Mouse (Mus musculus) layer of hippocampus, postnatal 10 days (tissue): ENCODE results near the gene Adad1. TPM values are rescaled to one million over a fixed set of nuclear protein-coding genes. Genes with fewer than 3 reads are reported as not detected.

Experiments used
- DNase-seq, 2 experiments: peaks; one replicate each; pipeline ENCODE4 v3.0.0; 2021; ENCODE audit warnings: low spot score in 2 of 2
- long read RNA-seq: library from polyadenylated mRNA; stranded (forward); transcript quantifications from one replicate; pipeline ENCODE4 v2.0.0, GENCODE M21; 2023
- total RNA-seq, 2 experiments: library from RNA; stranded (reverse); gene quantifications; 2 replicates each; pipeline ENCODE4 v1.2.3; 2021

Adad1 gene
- not detected for total RNA-seq
- long read RNA-seq, result 0 reads

- DNase-seq, result no peak
These were observed at the start of gene Adad1 for GRCm38 (mm10) chr3:37063406-37063805. Gene Adad1 (plus strand): TSS chr3:37063527.

- DNase-seq, result no peak
These were observed 25.3 kb upstream of the Adad1 start for GRCm38 (mm10) chr3:37037979-37038378.

- DNase-seq, result no peak
These were observed 23.5 kb upstream of the Adad1 start for GRCm38 (mm10) chr3:37039811-37040210.

DNA sequence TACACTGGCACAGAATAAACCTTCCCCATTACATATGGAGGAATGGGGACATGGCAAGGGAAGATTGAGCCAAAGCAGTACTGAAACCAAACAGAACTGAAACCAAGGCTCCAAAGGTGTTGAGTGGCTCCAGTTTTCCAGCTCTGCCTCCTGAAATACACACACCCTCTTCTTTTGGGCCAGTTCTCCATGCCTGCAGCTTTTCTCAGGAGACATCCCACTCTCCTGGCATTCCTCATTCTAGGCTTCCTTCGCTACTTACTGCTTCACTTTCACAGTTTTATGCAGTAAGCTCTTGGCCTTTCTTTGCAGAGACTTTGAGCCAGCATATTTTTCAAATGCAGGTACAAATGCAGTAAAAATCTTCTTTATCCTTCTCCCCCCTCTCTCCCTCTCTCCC is 11.8 kb upstream of the Adad1 start:
- DNase-seq, result no peak

- DNase-seq, result peak; percentile 34 to 62
These were observed 9.9 kb downstream of the Adad1 start for GRCm38 (mm10) chr3:37073211-37073610.

- DNase-seq, result no peak
These were observed 21.5 kb downstream of the Adad1 start for GRCm38 (mm10) chr3:37084860-37085259.

DNA sequence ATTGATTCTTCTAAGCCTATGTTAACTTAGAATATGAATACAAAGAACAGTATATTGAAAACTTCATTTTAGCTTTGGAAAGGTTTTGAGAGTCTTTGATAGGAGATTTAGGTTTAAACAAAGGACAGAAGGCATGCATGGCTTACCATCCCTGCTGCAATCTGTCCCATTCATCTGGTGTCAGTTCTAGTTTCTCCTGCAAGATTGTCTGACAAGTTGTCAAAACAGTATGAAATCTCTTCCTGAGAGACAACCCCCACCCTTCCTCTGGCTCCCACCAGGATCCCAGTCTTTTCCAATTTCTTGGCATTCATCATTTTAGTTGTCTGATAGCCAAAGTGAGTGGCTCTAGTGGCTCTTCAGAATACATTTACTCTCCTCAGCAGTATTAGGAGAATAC is 27.4 kb downstream of the Adad1 start:
- DNase-seq, result peak; percentile 12 to 33

DNA sequence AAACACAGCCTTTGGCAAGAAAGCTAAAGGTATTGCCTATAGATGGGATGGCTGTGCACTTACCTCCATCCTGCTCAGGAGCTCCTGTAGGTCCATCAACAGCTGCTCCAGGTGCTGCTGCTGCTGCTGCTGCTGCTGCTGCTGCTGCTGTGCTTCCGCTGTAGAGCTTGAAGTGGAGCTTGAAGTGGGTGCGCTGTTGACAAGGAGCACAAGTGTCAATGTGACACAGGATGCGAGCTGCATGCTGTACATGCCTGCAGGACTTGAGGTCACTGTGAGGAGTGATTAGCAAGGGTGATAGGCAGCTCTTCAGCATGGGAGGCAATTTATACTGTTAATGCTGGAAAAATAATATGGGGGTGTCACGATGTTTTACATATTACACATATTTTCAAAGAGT is 62.3 kb downstream of the Adad1 start, which contains the start of gene Il2:
Il2 (minus strand) TSS at position 305 of the 400 bp plus-strand sequence.
- no peak for DNase-seq

DNA sequence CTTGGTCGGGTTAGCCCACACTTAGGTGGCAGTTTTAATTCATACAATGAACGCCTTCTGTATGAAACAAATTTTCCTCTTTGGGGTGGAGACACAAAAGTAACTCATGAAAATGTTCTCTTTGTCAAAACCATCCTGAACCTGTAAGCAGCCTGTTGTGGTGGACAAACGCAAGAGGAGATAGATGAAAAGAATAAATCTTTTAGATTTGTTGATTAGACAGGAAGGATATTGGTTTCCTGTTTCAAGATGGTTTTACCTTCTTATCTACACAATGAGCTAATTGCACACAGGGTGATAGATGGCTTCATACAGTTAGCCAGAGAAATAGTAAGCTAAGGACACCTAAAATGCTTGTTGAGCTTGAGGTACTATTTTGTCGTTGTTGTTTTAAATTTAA is 62.8 kb downstream of the Adad1 start:
- DNase-seq, result no peak

- DNase-seq, result no peak
These were observed 64.9 kb downstream of the Adad1 start for GRCm38 (mm10) chr3:37128269-37128668.

- no peak for DNase-seq
These were observed 65.7 kb downstream of the Adad1 start for GRCm38 (mm10) chr3:37129063-37129462.

- DNase-seq, result no peak
These were observed 73.9 kb downstream of the Adad1 start for GRCm38 (mm10) chr3:37137231-37137630.

GRCm38 (mm10) chr3:37139192-37139591 is 75.9 kb downstream of the Adad1 start:
- no peak for DNase-seq

DNA sequence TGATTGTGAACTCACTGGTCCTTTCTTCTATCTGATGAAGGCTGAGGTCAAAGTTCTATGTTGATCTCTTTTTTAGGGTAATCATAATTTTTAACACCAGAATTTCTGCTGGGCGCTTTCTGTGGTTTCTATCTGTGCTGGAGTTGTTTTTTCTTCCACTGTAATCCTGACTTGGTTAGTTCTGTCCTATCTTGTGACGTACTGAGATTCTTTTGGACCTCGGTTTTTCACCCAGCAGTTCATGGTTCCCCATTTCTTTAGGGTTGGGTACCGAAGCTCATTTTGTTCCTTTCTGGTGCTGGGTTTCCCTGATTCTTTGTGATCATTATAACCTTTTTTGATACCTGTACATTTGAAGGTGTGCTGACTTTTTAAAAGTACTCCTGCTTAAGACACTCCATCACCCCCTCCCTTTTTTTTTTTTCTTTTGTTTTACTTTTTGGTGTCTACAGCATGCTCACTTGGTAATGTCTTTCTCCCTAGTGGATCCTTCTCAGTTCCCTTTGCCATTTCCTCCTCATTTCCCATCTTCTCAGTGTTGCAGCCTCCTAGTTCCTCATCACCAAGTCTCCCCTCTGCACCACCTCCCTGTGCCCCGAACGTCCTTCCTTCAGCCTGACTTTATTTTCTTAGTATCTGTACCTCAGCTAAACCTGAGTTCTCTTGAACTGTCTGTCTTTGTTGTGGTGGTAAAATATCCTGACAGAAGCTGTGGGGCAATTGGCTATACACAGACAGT is 77.0 kb downstream of the Adad1 start:
- DNase-seq, result no peak

- DNase-seq, result no peak
These were observed 78.5 kb downstream of the Adad1 start for GRCm38 (mm10) chr3:37141827-37142226.

DNA sequence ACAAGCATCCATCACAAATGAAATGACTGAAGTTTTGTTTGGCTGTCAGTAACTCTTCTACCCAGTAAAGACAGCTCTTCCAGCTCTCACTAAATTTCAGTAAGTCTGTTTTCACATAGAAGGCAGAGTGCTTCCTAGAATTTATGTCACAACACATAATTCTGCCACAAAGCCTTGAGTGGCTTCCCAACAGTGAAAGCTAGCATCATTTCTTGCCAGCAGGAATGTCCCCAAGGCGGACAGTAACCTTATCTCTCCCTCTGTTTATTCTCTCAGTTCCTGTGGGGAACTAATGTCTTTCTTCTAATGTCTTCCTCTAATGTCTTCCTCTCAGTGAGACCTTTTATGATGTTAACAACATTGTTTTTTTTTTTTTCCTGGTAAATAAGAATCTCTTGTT is 81.7 kb downstream of the Adad1 start:
- no peak for DNase-seq

- DNase-seq, result no peak
These were observed 83.1 kb downstream of the Adad1 start for GRCm38 (mm10) chr3:37146406-37146805.

GRCm38 (mm10) chr3:37146810-37147209 is 83.5 kb downstream of the Adad1 start:
- DNase-seq, result no peak

GRCm38 (mm10) chr3:37152274-37152673 is 88.9 kb downstream of the Adad1 start:
- no peak for DNase-seq

DNA sequence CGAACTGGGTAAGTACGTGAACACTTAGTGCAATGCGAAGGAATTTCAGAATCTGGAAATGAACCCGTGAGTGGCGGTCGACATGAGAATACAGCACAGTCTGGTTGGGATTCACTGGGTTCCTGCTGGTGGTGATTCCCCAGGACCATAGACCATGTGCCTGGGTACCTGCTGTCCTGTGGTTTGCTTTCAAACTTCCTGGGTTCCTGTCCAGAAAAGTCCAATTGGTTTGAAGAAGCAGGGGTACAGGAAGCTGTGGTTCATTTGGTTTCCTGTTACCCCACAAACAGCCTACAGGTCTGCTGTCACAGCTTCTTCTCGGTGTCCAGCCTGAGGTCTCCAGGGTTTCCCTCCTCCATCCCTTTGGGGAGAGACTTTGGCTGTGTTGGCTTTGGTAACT is 89.7 kb downstream of the Adad1 start:
- DNase-seq, result no peak

DNA sequence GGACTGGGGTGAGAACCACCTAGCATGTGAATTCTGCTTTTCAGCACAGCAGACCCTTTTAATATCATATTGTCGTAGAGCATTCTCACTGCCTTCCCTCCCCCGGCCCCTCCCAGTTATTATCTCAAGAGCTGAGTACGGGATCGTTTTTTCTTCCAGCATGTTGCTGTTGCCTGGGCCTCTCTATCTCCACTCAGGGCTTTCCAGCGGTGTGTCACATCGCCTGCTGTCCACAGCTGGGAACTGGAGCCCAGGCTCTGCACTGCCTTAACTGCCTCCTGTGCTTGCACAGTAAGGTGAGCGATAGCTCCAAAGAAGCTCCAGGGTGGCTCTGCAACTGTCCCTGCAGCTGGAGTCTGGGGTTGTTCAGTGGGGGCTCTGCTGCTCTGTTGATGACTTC is 91.1 kb downstream of the Adad1 start:
- DNase-seq, result no peak

DNA sequence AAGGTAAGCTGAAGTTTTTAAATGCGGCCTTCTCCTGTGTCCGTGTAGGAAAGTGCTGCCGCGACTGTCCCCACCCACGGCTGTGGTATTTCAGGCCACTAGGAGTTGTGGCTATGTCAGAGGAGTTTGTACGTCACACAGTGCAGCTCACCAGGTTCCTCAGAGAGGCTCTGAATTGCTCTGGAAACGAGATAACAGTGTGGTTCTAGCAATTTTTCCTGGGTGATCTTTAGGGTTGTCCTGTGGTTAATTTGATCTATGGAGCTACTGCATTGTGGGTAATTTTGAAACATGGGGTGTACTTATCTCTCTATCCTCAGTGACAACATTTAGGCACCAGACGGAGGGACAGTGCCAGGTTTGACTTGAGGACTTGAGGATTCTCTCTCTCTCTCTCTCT is 93.8 kb downstream of the Adad1 start:
- DNase-seq, result no peak

GRCm38 (mm10) chr3:37158246-37158645 is 94.9 kb downstream of the Adad1 start:
- DNase-seq, result no peak
